Mouse (Mus musculus) left cerebral cortex, postnatal 14 days (tissue): Measurements from ENCODE around the gene Klhl2. TPM values are rescaled to one million over a fixed set of nuclear protein-coding genes. Genes with fewer than 3 reads are reported as not detected.

ENCODE experiments used
- DNase-seq, 2 experiments: peaks; one replicate each; pipeline ENCODE4 v3.0.0; 2021 to 2022; ENCODE audit warnings: low spot score in 2 of 2, mixed read lengths in 1 of 2
- intact Hi-C: fragments of 180-260 bp; cut with DNase I; formaldehyde crosslinking; loops from one replicate; pipeline ENCODE4 v1.15.1; 2025
- total RNA-seq, 2 experiments: library from RNA; stranded (reverse); gene quantifications; 2 replicates each; pipeline ENCODE4 v1.2.3; 2021

The Klhl2 gene
- total RNA-seq, 2 experiments from 2014 or later = 139 to 140 TPM

- no peak for DNase-seq
- intact Hi-C loops = no loop called here
Observed at GRCm38 (mm10) chr8:64834071-64834877, 15.5 kb downstream of the Klhl2 start.

- intact Hi-C loops = no loop called here
- no peak for DNase-seq
Observed at GRCm38 (mm10) chr8:64832581-64833135, 17.2 kb downstream of the Klhl2 start.

- DNase-seq = no peak
- intact Hi-C loops = no loop called here
Observed at GRCm38 (mm10) chr8:64831656-64832055, 18.2 kb downstream of the Klhl2 start.

- no peak for DNase-seq
- intact Hi-C loops = no loop called here
Observed at GRCm38 (mm10) chr8:64829921-64830320, 19.9 kb downstream of the Klhl2 start.

GRCm38 (mm10) chr8:64829391-64829790 is 20.4 kb downstream of the Klhl2 start:
- no peak for DNase-seq
- intact Hi-C loops = no loop called here

GRCm38 (mm10) chr8:64828466-64828865 is 21.4 kb downstream of the Klhl2 start:
- no peak for DNase-seq
- intact Hi-C loops = no loop called here

- intact Hi-C loops = no loop called here
- no peak for DNase-seq
Observed at GRCm38 (mm10) chr8:64827356-64827755, 22.5 kb downstream of the Klhl2 start.

- intact Hi-C loops = no loop called here
- no peak for DNase-seq
Observed at GRCm38 (mm10) chr8:64826461-64826860, 23.4 kb downstream of the Klhl2 start.

- intact Hi-C loops = no loop called here
- peak; percentile 52 to 62 for DNase-seq
Observed at GRCm38 (mm10) chr8:64823905-64824304, 25.9 kb downstream of the Klhl2 start.

- intact Hi-C loops = no loop called here
- DNase-seq = no peak
Observed at GRCm38 (mm10) chr8:64820940-64821339, 28.9 kb downstream of the Klhl2 start.

GRCm38 (mm10) chr8:64811790-64812189 is 38.0 kb downstream of the Klhl2 start:
- DNase-seq = no peak
- intact Hi-C loops = no loop called here

- no peak for DNase-seq
- intact Hi-C loops = no loop called here
Observed at GRCm38 (mm10) chr8:64811083-64811482, 38.7 kb downstream of the Klhl2 start.

- intact Hi-C loops = no loop called here
- DNase-seq = no peak
Observed at GRCm38 (mm10) chr8:64806558-64806957, 43.3 kb downstream of the Klhl2 start.

GRCm38 (mm10) chr8:64804971-64805370 is 44.8 kb downstream of the Klhl2 start:
- no peak for DNase-seq
- intact Hi-C loops = no loop called here

GRCm38 (mm10) chr8:64799306-64799705 is 50.5 kb downstream of the Klhl2 start:
- DNase-seq = no peak
- intact Hi-C loops = no loop called here

- no peak for DNase-seq
- intact Hi-C loops = no loop called here
Observed at GRCm38 (mm10) chr8:64798503-64798902, 51.3 kb downstream of the Klhl2 start.

GRCm38 (mm10) chr8:64797751-64798150 is 52.1 kb downstream of the Klhl2 start:
- no peak for DNase-seq
- intact Hi-C loops = no loop called here

- no peak for DNase-seq
- intact Hi-C loops = no loop called here
Observed at GRCm38 (mm10) chr8:64791250-64791881, 58.5 kb downstream of the Klhl2 start.

GRCm38 (mm10) chr8:64790418-64790817 is 59.4 kb downstream of the Klhl2 start:
- no peak for DNase-seq
- intact Hi-C loops = no loop called here

GRCm38 (mm10) chr8:64788715-64789114 is 61.1 kb downstream of the Klhl2 start:
- peak; percentile 44 to 63 for DNase-seq
- intact Hi-C loops = no loop called here

- intact Hi-C loops = no loop called here
- no peak for DNase-seq
Observed at GRCm38 (mm10) chr8:64786801-64787200, 63.0 kb downstream of the Klhl2 start.
